Mouse (Mus musculus): ENCODE data around the gene Tmem266. TPM values are rescaled to one million over a fixed set of nuclear protein-coding genes. Genes with fewer than 3 reads are reported as not detected.
A peak's percentile ranks its signal among the peaks of the same experiment; 100 is the strongest.

Gene Tmem266
- total RNA-seq, 2 experiments from 2014 or later: 0.84 to 3.6 TPM

DNA sequence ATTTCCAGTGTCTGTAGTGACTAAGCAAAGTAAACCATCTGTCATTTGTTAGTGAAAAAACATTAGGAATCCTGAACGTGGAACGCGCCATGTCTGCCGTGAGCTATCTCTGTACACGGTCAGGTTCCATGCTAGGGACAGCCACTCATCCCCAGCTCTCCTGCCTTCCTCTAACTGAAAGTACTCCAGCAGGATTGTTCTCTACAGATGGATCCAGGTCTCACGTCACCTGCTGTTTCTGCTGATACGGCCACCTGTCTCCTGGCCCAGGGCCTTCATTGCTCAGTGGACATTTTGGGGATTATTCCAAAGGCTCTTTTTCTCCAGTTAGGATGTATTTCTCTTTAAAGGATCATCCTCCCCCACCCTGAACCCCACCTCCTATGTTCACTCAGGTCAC is 18.6 kb downstream of the Tmem266 start:
- H3K4me3 ChIP-seq: no peak overlapping the region
- no peak overlapping the region for H3K27ac ChIP-seq
- DNase-seq: no peak
- no peak for TF ChIP-seq CTCF (IDR thresholded peaks at IDR 0.05)
- intact Hi-C loops (cut with DNase I): no loop called here

- no peak overlapping the region for H3K27ac ChIP-seq
- intact Hi-C loops (cut with DNase I): no loop called here
- TF ChIP-seq CTCF (IDR thresholded peaks at IDR 0.05): no peak
These were observed 22.0 kb downstream of the Tmem266 start for GRCm38 (mm10) chr9:55348664-55349063.

GRCm38 (mm10) chr9:55354686-55355085 is 28.0 kb downstream of the Tmem266 start:
- Histone ChIP-seq H3K4me3 (no peak overlapping the region), H3K27ac (no peak overlapping the region)
- DNase-seq: no peak
- TF ChIP-seq CTCF (IDR thresholded peaks at IDR 0.05): no peak
- intact Hi-C loops (cut with DNase I): no loop called here

More at GRCm38 (mm10) chr9:55348664-55349063, 22.0 kb downstream of the Tmem266 start:
- H3K4me3 ChIP-seq: no peak overlapping the region
- no peak for DNase-seq

DNA sequence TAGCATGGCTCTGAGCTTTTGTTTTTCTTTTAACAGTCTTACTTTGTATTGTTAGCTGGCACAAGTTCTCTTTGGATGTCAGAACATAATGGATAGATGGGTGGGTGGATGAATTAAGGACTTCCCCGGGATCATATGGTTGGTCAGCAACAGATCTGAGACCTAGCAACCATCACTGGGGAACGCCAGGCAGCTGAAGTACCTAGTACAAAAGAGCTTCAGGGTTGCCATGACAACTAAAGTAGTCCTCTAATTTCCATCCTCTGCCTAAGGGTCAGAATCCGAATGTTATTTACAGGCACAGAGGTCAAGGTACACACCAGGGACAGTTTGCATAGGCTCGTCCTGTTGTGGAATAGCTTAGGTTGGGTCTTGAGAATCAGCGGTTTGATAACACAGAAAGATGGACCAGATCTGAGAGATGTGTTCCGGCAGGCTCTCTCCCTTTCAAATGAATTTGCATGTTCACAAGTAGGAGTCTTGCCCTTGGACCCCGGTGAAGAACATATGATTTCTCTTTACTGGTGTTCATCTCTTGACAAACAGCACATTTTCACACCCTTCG is 28.6 kb downstream of the Tmem266 start:
- DNase-seq: no peak
- no peak for TF ChIP-seq CTCF (IDR thresholded peaks at IDR 0.05)
- H3K27ac ChIP-seq: no peak overlapping the region
- intact Hi-C loops (cut with DNase I): no loop called here
- H3K4me3 ChIP-seq: no peak overlapping the region

- Histone ChIP-seq H3K4me3 (no peak overlapping the region), H3K27ac (no peak overlapping the region)
- DNase-seq: no peak
- no peak for TF ChIP-seq CTCF (IDR thresholded peaks at IDR 0.05)
- intact Hi-C loops (cut with DNase I): no loop called here
These were observed 30.5 kb downstream of the Tmem266 start for GRCm38 (mm10) chr9:55357164-55357563.

DNA sequence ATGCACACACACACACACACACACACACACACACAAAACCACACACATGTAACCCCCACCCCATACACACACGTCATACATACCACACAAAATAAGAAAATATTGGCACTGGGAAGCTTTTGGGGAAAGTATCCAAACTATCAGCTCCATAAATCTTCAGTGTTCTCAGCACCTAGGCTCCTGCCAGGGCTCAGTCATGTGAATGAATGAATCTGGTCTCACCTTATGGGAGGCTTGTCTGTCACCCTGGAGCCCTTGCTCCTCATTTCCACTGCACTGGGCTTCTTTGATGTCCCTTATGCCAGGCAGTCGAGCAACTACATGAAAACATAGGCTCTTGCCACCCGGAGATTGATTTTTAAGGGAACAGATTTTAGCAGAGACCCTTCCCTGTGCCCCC is 33.7 kb downstream of the Tmem266 start:
- Histone ChIP-seq H3K4me3 (no peak overlapping the region), H3K27ac (peak overlapping the region; percentile 43; the same call in 1 of the 2 replicates)
- no peak for DNase-seq
- intact Hi-C loops (cut with DNase I): no loop called here
- no peak for TF ChIP-seq CTCF (IDR thresholded peaks at IDR 0.05)

DNA sequence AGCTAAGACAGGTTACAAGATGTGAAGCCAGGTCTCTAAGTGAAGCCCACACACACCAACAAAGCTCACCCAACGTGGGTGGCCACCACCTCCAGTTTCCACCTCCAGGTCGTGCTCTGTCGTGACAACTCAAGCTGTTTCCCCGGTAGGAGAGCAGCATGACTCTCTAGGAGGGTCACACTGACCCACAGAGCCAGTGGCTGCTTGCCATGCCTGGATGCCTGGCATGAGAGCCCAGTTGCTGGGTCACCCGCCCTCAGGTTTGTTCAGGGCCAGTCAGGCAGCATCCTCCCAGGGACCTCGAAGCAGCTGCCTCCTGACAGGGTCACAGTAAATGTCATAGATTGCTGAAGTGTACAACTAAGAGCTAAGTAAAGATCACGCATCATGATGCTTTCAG is 34.1 kb downstream of the Tmem266 start:
- peak overlapping the region; percentile 49; the same call in 1 of the 2 replicates for H3K27ac ChIP-seq
- TF ChIP-seq CTCF (IDR thresholded peaks at IDR 0.05): no peak
- intact Hi-C loops (cut with DNase I): no loop called here
- no peak for DNase-seq
- H3K4me3 ChIP-seq: no peak overlapping the region

DNA sequence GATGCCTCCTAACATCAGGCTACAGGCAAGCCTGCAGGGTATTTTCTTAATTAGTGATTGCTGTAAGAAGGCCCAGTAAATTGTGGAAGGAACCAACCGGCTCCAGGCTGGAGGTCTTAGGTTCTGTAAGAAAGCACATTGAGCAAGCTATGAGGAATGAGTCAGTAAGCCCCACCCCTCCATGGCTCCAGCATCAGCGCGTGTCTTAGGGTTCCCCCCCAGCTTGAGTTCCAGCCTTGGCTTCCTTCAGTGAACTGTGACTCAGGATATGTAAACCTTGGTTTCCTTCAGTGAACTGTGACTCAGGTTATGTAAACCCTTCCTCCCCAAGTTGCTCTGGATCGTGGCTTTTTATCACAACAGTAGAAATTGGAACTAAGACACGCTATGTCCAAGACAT is 35.3 kb downstream of the Tmem266 start:
- Histone ChIP-seq H3K4me3 (no peak overlapping the region), H3K27ac (no peak overlapping the region)
- intact Hi-C loops (cut with DNase I): no loop called here
- DNase-seq: no peak
- no peak for TF ChIP-seq CTCF (IDR thresholded peaks at IDR 0.05)

- no peak for TF ChIP-seq CTCF (IDR thresholded peaks at IDR 0.05)
- no peak overlapping the region for H3K4me3 ChIP-seq
- intact Hi-C loops (cut with DNase I): no loop called here
- no peak overlapping the region for H3K27ac ChIP-seq
- no peak for DNase-seq
These were observed 37.0 kb downstream of the Tmem266 start for GRCm38 (mm10) chr9:55363707-55364106.

GRCm38 (mm10) chr9:55368011-55368410 is 41.3 kb downstream of the Tmem266 start:
- no peak overlapping the region for H3K4me3 ChIP-seq
- H3K27ac ChIP-seq: no peak overlapping the region
- TF ChIP-seq CTCF (IDR thresholded peaks at IDR 0.05): no peak
- intact Hi-C loops (cut with DNase I): no loop called here
- no peak for DNase-seq

DNA sequence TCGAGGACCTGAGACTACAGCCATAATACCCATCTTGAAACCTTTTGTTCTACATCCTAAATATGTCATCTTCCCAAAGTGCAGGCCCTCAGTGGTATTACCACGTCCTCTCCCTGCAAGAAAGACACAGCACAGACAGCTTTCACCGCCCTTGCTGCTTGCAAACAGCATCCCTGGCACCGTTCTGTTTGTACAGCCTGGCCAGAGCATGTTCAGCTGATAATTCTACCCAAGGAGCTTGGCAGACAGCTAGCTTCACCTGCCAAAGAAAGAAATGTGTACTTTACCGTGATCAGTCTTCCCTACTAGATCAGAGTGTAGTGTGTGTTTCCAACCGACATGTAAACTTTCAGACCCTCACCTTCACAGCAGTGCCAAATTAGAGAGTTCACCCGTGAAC is 45.2 kb downstream of the Tmem266 start:
- H3K27ac ChIP-seq: no peak overlapping the region
- no peak for DNase-seq
- no peak for TF ChIP-seq CTCF (IDR thresholded peaks at IDR 0.05)
- H3K4me3 ChIP-seq: no peak overlapping the region
- intact Hi-C loops (cut with DNase I): no loop called here

DNA sequence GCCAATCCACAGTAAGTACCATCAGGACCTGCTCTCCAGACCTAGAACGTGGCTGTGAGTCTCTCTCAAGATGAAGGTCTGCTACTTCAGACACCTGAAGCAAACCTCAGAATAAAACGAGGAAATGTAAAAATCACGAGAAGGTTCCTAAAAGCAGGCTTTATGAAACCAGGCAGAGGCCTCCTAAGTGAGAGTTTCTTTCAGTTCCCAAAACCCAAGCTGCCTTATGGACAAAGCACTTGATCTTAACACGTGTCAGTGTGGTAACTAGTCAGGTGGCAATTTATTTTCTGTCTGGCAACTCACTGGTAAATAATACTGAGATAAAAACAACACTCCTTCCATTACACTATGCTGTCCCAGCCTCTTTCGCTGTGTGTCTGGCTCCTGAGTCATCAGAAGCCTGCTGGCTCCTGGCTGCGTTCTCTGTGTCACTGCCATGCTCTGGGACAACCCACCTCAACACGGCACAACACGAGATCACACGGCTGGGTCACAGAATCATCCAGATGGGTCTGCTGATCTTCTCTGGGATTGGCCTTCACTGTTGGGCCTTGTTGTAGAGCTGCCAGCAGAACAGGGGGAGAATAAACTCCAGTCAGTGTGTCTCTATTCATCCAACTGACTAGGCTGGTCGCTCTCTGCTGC is 51.0 kb downstream of the Tmem266 start:
- peak; percentile 39 for DNase-seq
- intact Hi-C loops (cut with DNase I): no loop called here
- TF ChIP-seq CTCF (IDR thresholded peaks at IDR 0.05): no peak
- H3K27ac ChIP-seq: peak overlapping the region; percentile 65
- H3K4me3 ChIP-seq: no peak overlapping the region

DNA sequence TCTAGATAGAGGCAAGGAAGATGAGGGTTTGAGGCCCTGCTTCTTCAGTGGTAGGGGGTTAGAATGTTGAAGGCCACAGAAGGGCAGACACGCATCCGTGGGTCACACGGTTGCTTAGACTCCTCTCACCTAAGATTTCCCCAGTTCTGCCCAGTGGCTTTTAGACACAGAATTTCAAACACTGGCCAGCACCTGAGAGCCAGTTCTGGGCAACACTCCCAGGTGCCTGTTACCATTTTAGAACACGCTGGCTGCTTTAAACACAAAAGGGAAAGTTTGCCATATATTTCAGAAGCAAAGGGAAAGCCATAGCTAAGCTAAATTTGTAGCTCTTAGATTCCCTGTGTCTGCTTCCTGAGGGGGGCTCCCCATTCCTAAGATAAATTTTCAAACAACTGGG is 54.7 kb downstream of the Tmem266 start:
- no peak for DNase-seq
- Histone ChIP-seq H3K4me3 (no peak overlapping the region), H3K27ac (no peak overlapping the region)
- intact Hi-C loops (cut with DNase I): no loop called here
- no peak for TF ChIP-seq CTCF (IDR thresholded peaks at IDR 0.05)

- peak; percentile 39 for DNase-seq
- TF ChIP-seq CTCF (IDR thresholded peaks at IDR 0.05): peak; percentile 67
- H3K4me3 ChIP-seq: no peak overlapping the region
- intact Hi-C loops (cut with DNase I): no loop called here
- H3K27ac ChIP-seq: no peak overlapping the region
These were observed 55.7 kb downstream of the Tmem266 start for GRCm38 (mm10) chr9:55382441-55382840.
